Mouse (Mus musculus) heart, adult 2 months (tissue): ENCODE data around the gene B2m.

ENCODE experiments used
- CTCF ChIP-seq: fragments of 200-600 bp; IDR thresholded peaks from 2 replicates; pipeline ENCODE4 v1.8.1; 2022; ENCODE audit warnings: antibody characterized with exemption, mild to moderate bottlenecking, moderate library complexity
- EP300 ChIP-seq: fragments of 200-500 bp; IDR thresholded peaks from 2 replicates; pipeline ENCODE4 v1.6.1; 2011; ENCODE audit warnings: low read depth, low read length, control low read depth; ENCODE audit not compliant: insufficient read depth
- POLR2A ChIP-seq: fragments of 200-500 bp; IDR thresholded peaks from 2 replicates; pipeline ENCODE4 v1.6.1; 2011; ENCODE audit warnings: mild to moderate bottlenecking, low read depth, low read length, control low read depth; ENCODE audit not compliant: insufficient read depth

DNA sequence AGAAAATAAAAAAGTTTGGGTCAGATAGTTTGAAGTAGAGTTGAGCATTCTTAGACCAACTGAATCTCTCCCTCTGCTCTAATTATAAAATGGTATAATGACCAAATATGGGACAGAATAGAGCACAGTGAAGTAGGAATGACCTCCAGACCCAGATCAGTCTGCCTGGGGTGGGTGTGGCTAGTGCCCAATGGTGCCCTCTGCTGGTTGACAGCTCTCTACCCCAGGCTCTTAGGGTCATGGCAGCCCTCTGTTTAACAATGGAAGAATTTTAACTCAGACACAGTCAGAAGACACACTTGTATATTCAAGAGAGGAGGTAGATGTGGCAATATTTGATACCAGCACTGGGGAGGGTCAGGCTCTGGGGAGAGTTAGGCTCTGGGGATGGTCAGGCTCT, 45.4 kb upstream of the B2m start:
- TF ChIP-seq POLR2A (no peak), EP300 (no peak), CTCF (peak; percentile 58)
